Mouse (Mus musculus) intestine, postnatal 0 days (tissue): ENCODE data around the gene Car9. TPM values are rescaled to one million over a fixed set of nuclear protein-coding genes. Genes with fewer than 3 reads are reported as not detected.
"Not testable (repeated sequence)": the region's sequence is repeated elsewhere in the genome, so short reads cannot be mapped to it uniquely, and the experiment has no call there.

Source experiments
- ATAC-seq: fragments of 200-750 bp; cut with Nextera tagmentation; 2 replicates; pipeline ENCODE4 v1.8.0; 2017; ENCODE audit warnings: mild to moderate bottlenecking, moderate TSS enrichment, moderate library complexity
- H3K27ac ChIP-seq: fragments of 300-500 bp; sonication (generic); 2 replicates; pipeline ENCODE4 v1.5.1; 2014; ENCODE audit warnings: mild to moderate bottlenecking, low read depth, low read length, moderate library complexity
- H3K27me3 ChIP-seq: fragments of 300-500 bp; sonication (generic); replicated peaks from 2 replicates; pipeline ENCODE4 v1.6.1; 2014; ENCODE audit warnings: low read length, mixed read lengths; ENCODE audit not compliant: control insufficient read depth, insufficient read depth
- H3K36me3 ChIP-seq: fragments of 300-500 bp; sonication (generic); 2 replicates; pipeline ENCODE4 v1.6.1; 2014; ENCODE audit warnings: mild to moderate bottlenecking, moderate library complexity; ENCODE audit not compliant: control insufficient read depth, insufficient read depth
- H3K4me1 ChIP-seq: fragments of 300-500 bp; sonication (generic); replicated peaks from 2 replicates; pipeline ENCODE4 v1.6.1; 2014; ENCODE audit warnings: antibody characterized with exemption, low read length, mixed read lengths; ENCODE audit not compliant: control insufficient read depth, insufficient read depth
- H3K4me2 ChIP-seq: fragments of 300-500 bp; sonication (generic); replicated peaks from 2 replicates; pipeline ENCODE4 v1.6.1; 2014; ENCODE audit warnings: low read depth, mild to moderate bottlenecking, moderate library complexity
- H3K4me3 ChIP-seq: fragments of 300-500 bp; sonication (generic); 2 replicates; pipeline ENCODE4 v1.5.1; 2014; ENCODE audit warnings: low read depth, low read length
- H3K9ac ChIP-seq: fragments of 300-500 bp; sonication (generic); 2 replicates; pipeline ENCODE4 v1.6.1; 2014; ENCODE audit warnings: mild to moderate bottlenecking, low read depth, low read length
- H3K9me3 ChIP-seq: fragments of 300-500 bp; sonication (generic); 2 replicates; pipeline ENCODE4 v1.6.1; 2016; ENCODE audit warnings: mixed run types; ENCODE audit not compliant: control insufficient read depth
- CTCF ChIP-seq: sonication (generic); IDR thresholded peaks from 2 replicates; pipeline ENCODE4 v1.5.1; 2016; ENCODE audit warnings: low read depth, mild to moderate bottlenecking, control low read depth, antibody characterized with exemption, moderate library complexity
- WGBS: fragments of 180-500 bp; shearing (Covaris S2); extraction: QIAGEN DNeasy Blood & Tissue Kit; methylation state at CpG from one replicate; pipeline ENCODE4 v1.1.7; 2014; 5-methylcytosine and 5-hydroxymethylcytosine counted together
- polyA plus RNA-seq: library from polyadenylated mRNA; unstranded; fragments of >200 nt; fragmentation: Nextera tagmentation; extraction: Ambion mirVana; gene quantifications from 2 replicates; pipeline ENCODE4 v1.2.1, GENCODE M21; 2015

Car9 gene
- polyA plus RNA-seq, 1 experiment from 2014 or later: 5.4 TPM

DNA sequence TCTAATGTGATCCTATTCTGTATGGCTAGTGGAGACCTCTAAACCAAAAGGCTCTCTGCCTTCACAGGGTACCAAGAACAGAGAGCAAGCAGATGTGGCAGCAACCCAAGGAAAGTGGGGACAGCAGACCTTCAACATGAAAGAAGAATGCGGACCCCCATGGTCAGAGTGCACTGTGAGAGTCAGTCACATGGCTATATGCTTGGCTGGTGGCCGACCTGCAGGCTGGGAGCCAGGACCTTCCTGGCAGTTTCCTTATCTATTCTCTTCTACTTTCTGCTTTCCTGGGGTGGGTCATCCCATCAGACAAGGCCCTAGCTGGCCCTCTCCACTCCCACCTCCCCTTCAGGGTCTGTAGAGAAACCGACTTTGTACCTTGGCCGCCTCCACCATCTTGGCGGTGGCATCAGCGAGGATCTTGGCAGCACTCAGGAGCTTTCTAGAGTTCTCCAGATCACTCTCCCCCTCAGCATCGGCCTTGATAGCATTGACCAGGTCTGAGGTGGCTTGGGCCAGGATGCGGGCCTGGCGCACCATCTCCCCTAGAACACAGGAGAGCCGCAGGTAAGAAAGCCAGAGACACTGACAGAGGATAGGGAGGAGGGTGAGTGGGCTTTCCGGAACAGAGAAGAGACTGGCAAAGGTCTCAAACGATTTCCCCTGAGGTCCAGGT is 39.7 kb downstream of the Car9 start:
- H3K9me3 ChIP-seq: no peaks in the 10 kb centered on the region
- WGBS: 94% methylated on average over 12 of the region's 12 CpGs
- no peaks in the 10 kb centered on the region for H3K4me1 ChIP-seq
- no peak overlapping the region for H3K4me2 ChIP-seq
- no peak overlapping the region for H3K27ac ChIP-seq
- H3K9ac ChIP-seq: no peak overlapping the region
- no peak for TF ChIP-seq CTCF
- H3K27me3 ChIP-seq: no peaks in the 10 kb centered on the region
- ATAC-seq: no peak
- peaks cover 100% of the 10 kb centered on the region for H3K36me3 ChIP-seq
- H3K4me3 ChIP-seq: no peak overlapping the region

DNA sequence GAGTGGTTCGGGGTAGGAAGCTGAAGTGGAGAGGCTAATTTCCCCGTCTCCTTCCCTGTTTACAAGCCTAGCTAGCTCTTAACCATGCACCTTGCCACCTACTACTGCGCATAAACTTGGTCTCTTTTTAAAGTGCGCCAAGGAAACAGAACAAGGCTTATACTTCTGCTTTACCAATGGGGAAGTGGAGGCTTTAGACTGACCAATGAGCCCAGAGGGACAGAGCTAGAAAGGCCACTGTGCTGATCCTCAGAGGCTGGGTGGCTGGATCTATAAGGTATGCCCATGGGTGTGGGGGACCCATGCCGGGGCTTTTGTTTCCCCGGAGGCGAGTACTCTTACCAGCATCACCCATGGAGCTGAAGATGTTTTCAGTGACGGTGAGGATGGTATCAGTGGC is 40.4 kb downstream of the Car9 start:
- no peak overlapping the region for H3K9ac ChIP-seq
- no peaks in the 10 kb centered on the region for H3K9me3 ChIP-seq
- WGBS: 95% methylated on average over 8 of the region's 8 CpGs
- H3K36me3 ChIP-seq: peaks cover 100% of the 10 kb centered on the region
- H3K27ac ChIP-seq: peak overlapping the region; percentile 21; the same call in 1 of the 2 replicates
- H3K4me1 ChIP-seq: no peaks in the 10 kb centered on the region
- H3K4me2 ChIP-seq: no peak overlapping the region
- TF ChIP-seq CTCF: no peak
- H3K4me3 ChIP-seq: no peak overlapping the region
- no peak for ATAC-seq
- H3K27me3 ChIP-seq: no peaks in the 10 kb centered on the region

DNA sequence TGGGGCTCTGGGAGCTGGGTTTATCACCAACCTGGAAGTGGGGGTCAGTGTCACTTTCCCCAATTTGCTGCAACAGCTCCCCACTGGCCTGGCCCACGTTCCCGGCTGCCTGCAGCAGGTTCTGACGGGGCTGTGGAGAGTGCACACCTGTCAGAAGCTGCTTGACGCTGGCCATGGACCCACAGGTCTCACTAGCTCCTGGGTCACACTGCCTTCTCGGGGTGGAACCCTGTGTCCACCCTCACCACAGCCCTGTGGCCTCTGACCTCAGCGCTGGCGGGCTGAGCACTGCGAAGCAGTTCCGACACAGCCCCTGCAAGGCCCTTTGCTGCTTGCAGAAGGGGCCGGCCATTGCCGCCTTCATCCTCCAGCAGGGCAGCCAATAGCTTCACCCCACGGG is 42.3 kb downstream of the Car9 start:
- ATAC-seq: no peak
- WGBS: 91% methylated on average over 12 of the region's 12 CpGs
- H3K36me3 ChIP-seq: peaks cover 100% of the 10 kb centered on the region
- no peaks in the 10 kb centered on the region for H3K9me3 ChIP-seq
- no peaks in the 10 kb centered on the region for H3K27me3 ChIP-seq
- H3K4me2 ChIP-seq: no peak overlapping the region
- no peak overlapping the region for H3K9ac ChIP-seq
- H3K4me3 ChIP-seq: no peak overlapping the region
- no peaks in the 10 kb centered on the region for H3K4me1 ChIP-seq
- peak overlapping the region; percentile 7; the same call in 1 of the 2 replicates for H3K27ac ChIP-seq
- no peak for TF ChIP-seq CTCF

DNA sequence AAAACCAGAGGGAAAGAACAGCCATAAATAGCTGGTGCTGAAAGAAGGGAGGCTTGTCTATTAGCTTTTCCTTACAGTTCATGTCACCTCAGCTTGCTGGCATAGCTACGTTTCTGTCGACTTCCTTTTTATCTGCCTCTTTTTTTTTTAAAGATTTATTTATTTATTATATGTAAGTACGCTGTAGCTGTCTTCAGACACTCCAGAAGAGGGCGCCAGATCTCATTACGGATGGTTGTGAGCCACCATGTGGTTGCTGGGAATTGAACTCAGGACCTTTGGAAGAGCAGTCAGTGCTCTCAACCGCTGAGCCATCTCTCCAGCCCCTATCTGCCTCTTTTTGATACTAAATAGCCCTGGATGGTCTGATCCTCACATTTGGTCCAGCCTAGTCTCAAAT is 45.1 kb downstream of the Car9 start:
- peak; percentile 10 for TF ChIP-seq CTCF

DNA sequence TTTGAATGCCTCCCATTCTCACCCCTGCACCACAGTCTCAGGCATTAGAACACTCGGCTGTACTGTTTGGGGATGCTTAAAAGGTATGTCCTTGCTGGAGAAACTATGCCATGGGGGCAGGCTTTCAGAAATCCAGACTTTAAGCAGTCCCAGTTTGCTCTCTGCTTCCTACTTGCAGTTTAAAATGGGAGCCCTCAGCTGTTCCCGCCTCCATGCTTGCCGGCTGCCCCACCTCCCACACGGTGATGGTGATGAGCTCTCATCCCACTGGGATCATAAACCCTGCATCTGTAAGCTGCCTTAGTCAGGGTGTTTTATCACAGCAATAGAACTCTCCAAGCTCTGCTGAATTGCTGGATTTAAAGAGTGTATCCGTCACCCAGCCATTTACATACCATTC is 45.7 kb downstream of the Car9 start:
- no peak overlapping the region for H3K9ac ChIP-seq
- no peaks in the 10 kb centered on the region for H3K27me3 ChIP-seq
- no peak for TF ChIP-seq CTCF
- no peak overlapping the region for H3K4me3 ChIP-seq
- no peak overlapping the region for H3K4me2 ChIP-seq
- WGBS: 97% methylated on average over 5 of the region's 5 CpGs
- peaks cover 95% of the 10 kb centered on the region for H3K36me3 ChIP-seq
- no peaks in the 10 kb centered on the region for H3K9me3 ChIP-seq
- no peak overlapping the region for H3K27ac ChIP-seq
- no peaks in the 10 kb centered on the region for H3K4me1 ChIP-seq
- ATAC-seq: no peak

More for the DNA sequence above, 45.1 kb downstream of the Car9 start:
- not testable (repeated sequence) for H3K9me3 ChIP-seq, H3K9ac ChIP-seq, H3K4me3 ChIP-seq, H3K27me3 ChIP-seq, ATAC-seq, H3K27ac ChIP-seq, H3K4me2 ChIP-seq, H3K4me1 ChIP-seq
- whole genome bisulfite sequencing: 87% methylated on average over 6 of the region's 6 CpGs
- H3K36me3 ChIP-seq: peaks cover 100% of the 10 kb centered on the region

DNA sequence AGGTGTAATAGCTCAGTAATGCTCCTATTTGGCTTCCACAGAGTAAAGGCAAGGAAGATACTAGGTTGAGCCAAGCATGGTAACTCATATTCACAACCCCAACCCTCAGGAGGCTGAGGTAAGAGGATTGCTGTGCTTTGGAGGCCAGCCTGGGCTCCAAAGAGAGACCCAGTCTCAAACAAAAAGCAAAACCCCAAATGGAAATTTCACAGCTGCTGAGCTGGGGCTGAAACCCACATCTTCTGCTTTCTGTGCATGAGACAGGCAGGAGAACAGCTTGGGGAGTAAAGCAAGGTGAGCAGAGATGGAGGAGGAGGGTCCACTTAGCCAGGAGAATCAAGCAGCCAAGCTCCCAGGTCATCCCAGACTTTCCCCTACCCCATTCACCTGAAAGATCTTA is 47.1 kb downstream of the Car9 start:
- TF ChIP-seq CTCF: no peak

More for the DNA sequence above, 47.1 kb downstream of the Car9 start:
- Histone ChIP-seq H3K27me3 (no peaks in the 10 kb centered on the region), H3K9ac (no peak overlapping the region), H3K36me3 (peaks cover 80% of the 10 kb centered on the region), H3K4me1 (peaks cover 2% of the 10 kb centered on the region; the same call in 1 of the 2 replicates), H3K27ac (no peak overlapping the region), H3K4me3 (no peak overlapping the region), H3K9me3 (no peaks in the 10 kb centered on the region), H3K4me2 (no peak overlapping the region)
- no peak for ATAC-seq
